Mouse (Mus musculus) G1E (cell line): ENCODE data around the gene Mfsd5.

Experiments used
- CTCF ChIP-seq: IDR thresholded peaks from 2 replicates; pipeline ENCODE4 v1.5.1; 2012; ENCODE audit warnings: low read depth, low read length, inconsistent platforms, mixed read lengths
- GATA1 ChIP-seq: IDR thresholded peaks from 2 replicates; pipeline ENCODE4 v1.6.1; 2012; ENCODE audit warnings: borderline replicate concordance, low read length, inconsistent platforms, mixed read lengths
- POLR2AphosphoS5 ChIP-seq: IDR thresholded peaks from 2 replicates; pipeline ENCODE4 v1.6.1; 2012; ENCODE audit warnings: low read depth, low read length, inconsistent platforms; ENCODE audit not compliant: insufficient replicate concordance

- no peak for TF ChIP-seq CTCF
- no peak for TF ChIP-seq POLR2AphosphoS5
- TF ChIP-seq GATA1 = no peak
These were observed 30.0 kb upstream of the Mfsd5 start for GRCm38 (mm10) chr15:102249251-102249691.
